Mouse (Mus musculus) ES-Bruce4 (cell line): ENCODE measurements at regions not wholly inside any gene's neighbourhood (a gene's known extent, or its start where the extent isn't known, plus 50 kb on each side); places are given as distances from the start of the nearest gene placed in this dataset.

Experiments
- H3K27ac ChIP-seq: 2 replicates; pipeline ENCODE4 v1.5.1; 2012; ENCODE audit warnings: low read length, inconsistent platforms; ENCODE audit not compliant: insufficient read depth
- H3K27me3 ChIP-seq: 2 replicates; pipeline ENCODE4 v1.6.1; 2012; ENCODE audit warnings: mild to moderate bottlenecking, low read length, inconsistent platforms; ENCODE audit not compliant: control insufficient read depth, poor library complexity, insufficient read depth, severe bottlenecking
- H3K36me3 ChIP-seq: 2 replicates; pipeline ENCODE4 v1.6.1; 2012; ENCODE audit warnings: inconsistent platforms, mild to moderate bottlenecking, low read length, moderate library complexity; ENCODE audit not compliant: control insufficient read depth, poor library complexity, insufficient read depth, severe bottlenecking
- H3K4me1 ChIP-seq: one replicate; pipeline ENCODE4 v1.8.1; 2011; ENCODE audit warnings: low read length; ENCODE audit not compliant: control insufficient read depth, insufficient read depth
- H3K4me3 ChIP-seq: 2 replicates; pipeline ENCODE4 v1.5.1; 2011; ENCODE audit warnings: low read depth, mild to moderate bottlenecking, low read length
- H3K9ac ChIP-seq: 2 replicates; pipeline ENCODE4 v1.6.1; 2012; ENCODE audit warnings: low read depth, mild to moderate bottlenecking, inconsistent platforms; ENCODE audit not compliant: poor library complexity, severe bottlenecking
- H3K9me3 ChIP-seq: replicated peaks from 2 replicates; pipeline ENCODE4 v1.6.1; 2012; ENCODE audit warnings: mild to moderate bottlenecking, low read length, inconsistent platforms; ENCODE audit not compliant: control insufficient read depth, poor library complexity, insufficient read depth, severe bottlenecking
- CTCF ChIP-seq: IDR thresholded peaks from one replicate; pipeline ENCODE4 v1.8.1; 2011; ENCODE audit warnings: low read depth, low read length
- EP300 ChIP-seq: IDR thresholded peaks from 2 replicates; pipeline ENCODE4 v1.6.1; 2011; ENCODE audit warnings: low read depth, low read length; ENCODE audit not compliant: insufficient read depth
- POLR2A ChIP-seq: IDR thresholded peaks from one replicate; pipeline ENCODE4 v1.8.1; 2011; ENCODE audit warnings: low read length; ENCODE audit not compliant: insufficient read depth

- Histone ChIP-seq H3K9ac (no peak overlapping the region), H3K27me3 (no peaks in the 10 kb centered on the region), H3K36me3 (no peaks in the 10 kb centered on the region), H3K27ac (no peak overlapping the region), H3K9me3 (no peaks in the 10 kb centered on the region; the same call in 1 of the 2 replicates), H3K4me3 (no peak overlapping the region), H3K4me1 (no peaks in the 10 kb centered on the region)
- TF ChIP-seq CTCF: no peak
- TF ChIP-seq EP300: no peak
- TF ChIP-seq POLR2A: no peak
These were observed 277.9 kb downstream of the Glrx3 start for GRCm38 (mm10) chr7:137715126-137715900.

- H3K4me3 ChIP-seq: no peak overlapping the region
- H3K27ac ChIP-seq: no peak overlapping the region
- H3K36me3 ChIP-seq: no peaks in the 10 kb centered on the region
- no peak for TF ChIP-seq EP300
- no peak for TF ChIP-seq POLR2A
- TF ChIP-seq CTCF: no peak
- H3K27me3 ChIP-seq: no peaks in the 10 kb centered on the region
- H3K9ac ChIP-seq: no peak overlapping the region
- no peaks in the 10 kb centered on the region for H3K9me3 ChIP-seq
- no peaks in the 10 kb centered on the region for H3K4me1 ChIP-seq
These were observed 286.1 kb downstream of the Glrx3 start for GRCm38 (mm10) chr7:137723361-137724040.

- TF ChIP-seq POLR2A: no peak
- no peak for TF ChIP-seq EP300
- no peak for TF ChIP-seq CTCF
- no peaks in the 10 kb centered on the region for H3K4me1 ChIP-seq
- H3K27me3 ChIP-seq: no peaks in the 10 kb centered on the region
- no peak overlapping the region for H3K9ac ChIP-seq
- no peaks in the 10 kb centered on the region for H3K36me3 ChIP-seq
- no peak overlapping the region for H3K4me3 ChIP-seq
- H3K27ac ChIP-seq: no peak overlapping the region
- H3K9me3 ChIP-seq: no peaks in the 10 kb centered on the region
These were observed 288.6 kb downstream of the Glrx3 start for GRCm38 (mm10) chr7:137726031-137726430.

GRCm38 (mm10) chr7:137735873-137736527, 298.6 kb downstream of the Glrx3 start:
- Histone ChIP-seq H3K4me1 (no peaks in the 10 kb centered on the region), H3K27me3 (no peaks in the 10 kb centered on the region), H3K4me3 (no peak overlapping the region), H3K9ac (no peak overlapping the region), H3K27ac (no peak overlapping the region), H3K36me3 (no peaks in the 10 kb centered on the region), H3K9me3 (peaks cover 5% of the 10 kb centered on the region; the same call in 1 of the 2 replicates)
- TF ChIP-seq POLR2A (no peak), CTCF (no peak)

DNA sequence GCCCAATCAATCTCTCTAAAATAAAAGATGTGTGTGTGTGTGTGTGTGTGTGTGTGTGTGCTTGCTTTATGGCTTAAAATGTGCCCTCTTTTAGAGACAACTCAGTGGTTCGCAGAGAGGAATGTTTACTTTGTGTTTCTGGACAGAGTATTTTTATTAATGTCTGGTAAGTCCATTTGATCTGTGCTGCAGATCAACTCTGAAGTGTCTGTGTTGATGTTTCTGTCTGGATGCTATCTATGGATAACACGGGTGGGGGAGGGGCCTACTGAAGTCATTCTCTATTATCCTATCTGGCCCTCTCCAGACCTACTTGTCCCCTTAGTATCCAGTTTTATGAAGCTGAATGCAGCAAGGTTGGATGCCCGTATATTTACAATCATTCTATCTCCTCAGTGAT, 304.3 kb downstream of the Glrx3 start:
- H3K27me3 ChIP-seq: no peaks in the 10 kb centered on the region
- no peak overlapping the region for H3K9ac ChIP-seq
- TF ChIP-seq POLR2A (no peak), EP300 (no peak), CTCF (no peak)
- H3K27ac ChIP-seq: no peak overlapping the region
- H3K4me1 ChIP-seq: no peaks in the 10 kb centered on the region
- H3K36me3 ChIP-seq: no peaks in the 10 kb centered on the region
- no peaks in the 10 kb centered on the region for H3K9me3 ChIP-seq
- no peak overlapping the region for H3K4me3 ChIP-seq
